Mouse (Mus musculus) granulocyte monocyte progenitor cell, adult 5-6 weeks (primary cell): ENCODE measurements around the gene Pxylp1. TPM values are rescaled to one million over a fixed set of nuclear protein-coding genes. Genes with fewer than 3 reads are reported as not detected.

Experiments used
- ATAC-seq: replicated peaks from 2 replicates; pipeline ENCODE4 v1.8.0; 2016; ENCODE audit warnings: mild to moderate bottlenecking, moderate TSS enrichment, inconsistent platforms; ENCODE audit not compliant: poor library complexity, severe bottlenecking
- total RNA-seq, 2 experiments: library from RNA; stranded (forward) in 1 of 2; stranded (reverse) in 1 of 2; fragments of 200-712, 200-1000 nt in 1 of 2; fragments of >200 nt in 1 of 2; fragmentation: Nextera tagmentation in 1 of 2; gene quantifications; 2 replicates each; pipeline ENCODE4 v1.2.3; 2014 to 2017

The Pxylp1 gene
- total RNA-seq (2014; fragmentation: Nextera tagmentation): 78.2 and 85.4 TPM in 2 replicates
- total RNA-seq (2017): 60.4 and 80.7 TPM in 2 replicates

GRCm38 (mm10) chr9:96892546-96892945 is at the start of gene Pxylp1:
TSS of gene Pxylp1 (minus strand) at chr9:96892669.
- no peak for ATAC-seq

- ATAC-seq: no peak
Measured at GRCm38 (mm10) chr9:96938887-96939286, 46.4 kb upstream of the Pxylp1 start.

- ATAC-seq: peak; percentile 33
Measured at GRCm38 (mm10) chr9:96936427-96936826, 44.0 kb upstream of the Pxylp1 start.

GRCm38 (mm10) chr9:96935556-96936300 is 43.3 kb upstream of the Pxylp1 start:
- ATAC-seq: peak; percentile 83

- no peak for ATAC-seq
Measured at GRCm38 (mm10) chr9:96934816-96935215, 42.3 kb upstream of the Pxylp1 start.

GRCm38 (mm10) chr9:96932751-96933150 is 40.3 kb upstream of the Pxylp1 start:
- ATAC-seq: no peak

- peak; percentile 69 for ATAC-seq
Measured at GRCm38 (mm10) chr9:96923577-96924316, 31.3 kb upstream of the Pxylp1 start.

- ATAC-seq: no peak
Measured at GRCm38 (mm10) chr9:96923119-96923518, 30.6 kb upstream of the Pxylp1 start.

GRCm38 (mm10) chr9:96916620-96917538 is 24.4 kb upstream of the Pxylp1 start:
- ATAC-seq: peak; percentile 99

GRCm38 (mm10) chr9:96916076-96916475 is 23.6 kb upstream of the Pxylp1 start:
- ATAC-seq: no peak

GRCm38 (mm10) chr9:96914851-96915250 is 22.4 kb upstream of the Pxylp1 start:
- no peak for ATAC-seq

- no peak for ATAC-seq
Measured at GRCm38 (mm10) chr9:96914005-96914404, 21.5 kb upstream of the Pxylp1 start.

GRCm38 (mm10) chr9:96909503-96909902 is 17.0 kb upstream of the Pxylp1 start:
- ATAC-seq: no peak

- no peak for ATAC-seq
Measured at GRCm38 (mm10) chr9:96908737-96909136, 16.3 kb upstream of the Pxylp1 start.

GRCm38 (mm10) chr9:96904360-96905355 is 12.2 kb upstream of the Pxylp1 start:
- peak; percentile 90 for ATAC-seq

- ATAC-seq: peak; percentile 73
Measured at GRCm38 (mm10) chr9:96899717-96900116, 7.2 kb upstream of the Pxylp1 start.

- no peak for ATAC-seq
Measured at GRCm38 (mm10) chr9:96899004-96899403, 6.5 kb upstream of the Pxylp1 start.

- peak; percentile 64 for ATAC-seq
Measured at GRCm38 (mm10) chr9:96896690-96897089, 4.2 kb upstream of the Pxylp1 start.

GRCm38 (mm10) chr9:96893582-96893981 is 1.1 kb upstream of the Pxylp1 start:
- no peak for ATAC-seq
